Mouse (Mus musculus) C2C12 (cell line): ENCODE measurements around the gene Snx25. TPM values are rescaled to one million over a fixed set of nuclear protein-coding genes. Genes with fewer than 3 reads are reported as not detected.

Experiments
- H3K27me3 ChIP-seq: one replicate; pipeline ENCODE4 v1.6.1; 2011; ENCODE audit not compliant: control insufficient read depth, insufficient read depth, insufficient read length
- H3K36me3 ChIP-seq: one replicate; pipeline ENCODE4 v1.6.1; 2011; ENCODE audit not compliant: control insufficient read depth, insufficient read depth
- H3K4me3 ChIP-seq: one replicate; pipeline ENCODE4 v1.5.1; 2011; ENCODE audit warnings: mild to moderate bottlenecking, control low read depth; ENCODE audit not compliant: poor library complexity, insufficient read depth, severe bottlenecking
- H3K79me2 ChIP-seq: one replicate; pipeline ENCODE4 v1.6.1; 2011; ENCODE audit not compliant: control insufficient read depth, insufficient read depth
- H3K79me3 ChIP-seq: one replicate; pipeline ENCODE4 v1.6.1; 2011; ENCODE audit warnings: low read depth, control low read depth
- H3ac ChIP-seq: one replicate; pipeline ENCODE3; 2011; ENCODE audit warnings: low read depth; ENCODE audit not compliant: control insufficient read depth, insufficient read length
- CEBPB ChIP-seq: IDR thresholded peaks from one replicate; pipeline ENCODE4 v1.6.1; 2011; ENCODE audit warnings: low read depth, mild to moderate bottlenecking, control low read depth, moderate library complexity
- CTCF ChIP-seq: IDR thresholded peaks from one replicate; pipeline ENCODE4 v1.5.1; 2011; ENCODE audit not compliant: control insufficient read depth, insufficient read depth, insufficient read length
- FOSL1 ChIP-seq: IDR thresholded peaks from one replicate; pipeline ENCODE4 v1.8.0; 2011; ENCODE audit warnings: mild to moderate bottlenecking, low read length; ENCODE audit not compliant: poor library complexity, insufficient read depth, severe bottlenecking
- MAX ChIP-seq: IDR thresholded peaks from one replicate; pipeline ENCODE4 v1.6.1; 2011; ENCODE audit warnings: mild to moderate bottlenecking, control low read depth
- MYOD1 ChIP-seq: IDR thresholded peaks from one replicate; pipeline ENCODE4 v1.6.1; 2011; ENCODE audit warnings: low read depth; ENCODE audit not compliant: control insufficient read depth, insufficient read length
- MYOG ChIP-seq: IDR thresholded peaks from one replicate; pipeline ENCODE4 v1.6.1; 2011; ENCODE audit not compliant: control insufficient read depth, insufficient read length; ENCODE audit errors: extremely low read depth
- USF1 ChIP-seq: IDR thresholded peaks from one replicate; pipeline ENCODE4 v1.6.1; 2011; ENCODE audit warnings: low read depth, mild to moderate bottlenecking, control low read depth, moderate library complexity
- polyA plus RNA-seq: library from polyadenylated mRNA; unstranded; fragments of >200 nt; fragmentation: generic; extraction: Trizol; gene quantifications from one replicate; pipeline ENCODE4 v1.2.1, GENCODE M21; 2012; ENCODE audit warnings: missing spikeins

Gene Snx25
- polyA plus RNA-seq, 1 experiment: 11.3 TPM

GRCm38 (mm10) chr8:46173651-46174050, 21.7 kb upstream of the Snx25 start:
- Histone ChIP-seq H3ac (no peak overlapping the region), H3K36me3 (peaks cover 27% of the 10 kb centered on the region), H3K27me3 (no peaks in the 10 kb centered on the region), H3K79me3 (no peaks in the 10 kb centered on the region), H3K4me3 (no peak overlapping the region), H3K79me2 (no peaks in the 10 kb centered on the region)
- TF ChIP-seq CEBPB: no peak
- no peak for TF ChIP-seq MAX
- no peak for TF ChIP-seq USF1
- TF ChIP-seq MYOD1: no peak
- no peak for TF ChIP-seq FOSL1
- no peak for TF ChIP-seq MYOG
- no peak for TF ChIP-seq CTCF

- no peaks in the 10 kb centered on the region for H3K36me3 ChIP-seq
- H3K79me2 ChIP-seq: peaks cover 22% of the 10 kb centered on the region
- TF ChIP-seq CTCF: no peak
- no peak for TF ChIP-seq MYOG
- no peak for TF ChIP-seq FOSL1
- TF ChIP-seq USF1: no peak
- no peaks in the 10 kb centered on the region for H3K27me3 ChIP-seq
- H3K4me3 ChIP-seq: peak overlapping the region; percentile 80
- peak overlapping the region; percentile 93 for H3ac ChIP-seq
- peaks cover 5% of the 10 kb centered on the region for H3K79me3 ChIP-seq
Measured at GRCm38 (mm10) chr8:46163870-46164190, 11.9 kb upstream of the Snx25 start.

GRCm38 (mm10) chr8:46162953-46163869, 11.3 kb upstream of the Snx25 start:
- Histone ChIP-seq H3K27me3 (no peaks in the 10 kb centered on the region), H3K79me2 (peaks cover 22% of the 10 kb centered on the region), H3K4me3 (peak overlapping the region; percentile 80), H3K79me3 (peaks cover 5% of the 10 kb centered on the region), H3K36me3 (no peaks in the 10 kb centered on the region), H3ac (peak overlapping the region; percentile 95)
- TF ChIP-seq CEBPB: no peak
- no peak for TF ChIP-seq CTCF
- no peak for TF ChIP-seq USF1
- TF ChIP-seq MAX: peak; percentile 69

DNA sequence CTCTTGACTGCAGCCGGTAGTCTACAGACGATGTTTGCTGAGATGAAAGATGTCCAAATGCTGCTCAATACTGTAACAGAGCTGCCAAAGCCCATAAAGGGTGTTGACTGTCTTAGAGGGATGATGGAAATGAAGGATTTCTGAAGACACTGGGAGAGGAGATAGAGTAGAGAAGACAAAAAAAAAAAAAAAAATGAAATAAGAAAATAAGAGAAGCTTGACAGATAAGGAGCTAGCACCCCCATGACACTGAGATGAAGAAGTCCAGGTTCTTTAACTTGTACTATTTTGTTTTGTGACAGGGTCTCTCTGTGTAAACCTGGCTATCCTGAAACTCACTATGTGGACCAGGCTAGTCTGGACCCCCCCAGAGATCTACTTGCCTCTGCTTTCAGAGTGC, 1.1 kb upstream of the Snx25 start:
- no peaks in the 10 kb centered on the region for H3K27me3 ChIP-seq
- no peak overlapping the region for H3K4me3 ChIP-seq
- H3ac ChIP-seq: no peak overlapping the region
- TF ChIP-seq FOSL1 (no peak), CTCF (no peak), CEBPB (no peak), USF1 (no peak), MYOG (no peak), MAX (no peak), MYOD1 (no peak)
- no peaks in the 10 kb centered on the region for H3K36me3 ChIP-seq
- H3K79me3 ChIP-seq: no peaks in the 10 kb centered on the region
- H3K79me2 ChIP-seq: no peaks in the 10 kb centered on the region

DNA sequence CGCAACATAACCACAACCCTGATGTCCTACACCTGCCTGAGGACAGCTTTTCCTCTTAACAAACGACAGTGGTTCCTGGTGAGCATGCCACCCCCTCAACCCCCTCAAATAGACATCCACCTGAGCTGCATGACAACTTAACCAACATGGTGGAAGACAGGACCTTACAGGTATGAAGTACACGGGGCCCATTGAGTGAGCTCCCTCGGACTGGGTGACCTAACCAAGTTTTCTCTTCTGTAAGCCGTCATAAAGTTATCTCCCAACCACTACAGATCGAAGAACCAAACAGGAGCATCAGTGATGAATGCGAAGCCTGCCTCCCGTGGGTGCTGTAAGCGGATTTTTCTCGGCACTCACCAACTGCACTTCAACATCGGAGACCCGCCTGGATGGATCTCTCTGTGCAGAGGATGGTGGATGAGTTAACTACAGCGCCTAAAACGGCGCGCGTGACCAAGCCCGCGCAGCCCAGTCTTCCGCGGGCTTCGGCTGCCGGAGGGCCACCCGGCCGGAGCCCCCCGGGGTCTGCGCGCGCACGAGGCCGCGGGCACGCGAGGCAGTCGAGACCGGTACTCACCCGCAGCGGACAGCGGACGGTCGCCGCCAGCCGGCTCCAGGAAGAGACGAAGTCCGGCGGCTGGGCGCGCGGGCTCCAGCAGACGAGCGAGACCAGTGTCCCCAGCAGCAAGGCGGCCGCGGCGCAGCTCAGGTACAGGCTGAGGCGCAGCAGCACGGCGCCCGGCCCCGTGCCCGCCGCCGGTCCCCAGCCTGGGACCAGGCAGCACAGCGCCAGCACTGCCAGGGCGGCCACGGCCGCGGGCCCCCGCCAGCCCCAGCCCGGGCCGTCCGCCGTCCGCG, 527 bp downstream of the Snx25 start, which contains the start of gene Cfap97:
Gene Cfap97, plus strand, starts transcription at position 570 of the 861 bp plus-strand sequence.
- TF ChIP-seq MYOG: no peak
- TF ChIP-seq CEBPB: no peak
- TF ChIP-seq USF1: no peak
- TF ChIP-seq MAX: no peak
- no peak for TF ChIP-seq MYOD1
- no peak for TF ChIP-seq CTCF
- no peak for TF ChIP-seq FOSL1
- no peaks in the 10 kb centered on the region for H3K27me3 ChIP-seq
- H3ac ChIP-seq: peak within 1 kb of the TSS; percentile 93

More for the DNA sequence above, 527 bp downstream of the Snx25 start, which contains the start of gene Cfap97:
- peaks cover 4% of the 10 kb centered on the region for H3K79me2 ChIP-seq
- H3K79me3 ChIP-seq: no peaks in the 10 kb centered on the region
- H3K4me3 ChIP-seq: peak within 1 kb of the TSS; percentile 53
- H3K36me3 ChIP-seq: no peaks in the 10 kb centered on the region
